Mouse (Mus musculus): ENCODE data around the gene Gm28038. TPM values are rescaled to one million over a fixed set of nuclear protein-coding genes. Genes with fewer than 3 reads are reported as not detected.

The Gm28038 gene
- polyA plus RNA-seq, 1 experiment from 2014 or later: not detected

- no peaks in the 10 kb centered on the region for H3K4me1 ChIP-seq (replicated peaks)
- no peaks in the 10 kb centered on the region for H3K27me3 ChIP-seq
- WGBS: 91% methylated on average over 2 of the region's 2 CpGs
- ATAC-seq (ENCODE audit: low read depth): no peak
- H3K9ac ChIP-seq: no peak overlapping the region
- H3K4me2 ChIP-seq: no peak overlapping the region
- H3K36me3 ChIP-seq: peaks cover 98% of the 10 kb centered on the region
- H3K27ac ChIP-seq (replicated peaks): no peak overlapping the region
- H3K4me3 ChIP-seq: no peak overlapping the region
- no peaks in the 10 kb centered on the region for H3K9me3 ChIP-seq
Observed at GRCm38 (mm10) chr2:30311481-30311880, 30.6 kb downstream of the Gm28038 start.

- H3K4me3 ChIP-seq: no peak overlapping the region
- no peak overlapping the region for H3K9ac ChIP-seq
- no peak overlapping the region for H3K4me2 ChIP-seq
- no peak overlapping the region for H3K27ac ChIP-seq (replicated peaks)
- H3K27me3 ChIP-seq: no peaks in the 10 kb centered on the region
- no peaks in the 10 kb centered on the region for H3K9me3 ChIP-seq
- no peak for ATAC-seq (ENCODE audit: low read depth)
- 94% methylated on average over 4 of the region's 4 CpGs for WGBS
- H3K36me3 ChIP-seq: peaks cover 97% of the 10 kb centered on the region
- no peaks in the 10 kb centered on the region for H3K4me1 ChIP-seq (replicated peaks)
Observed at GRCm38 (mm10) chr2:30316136-30316535, 35.3 kb downstream of the Gm28038 start.

DNA sequence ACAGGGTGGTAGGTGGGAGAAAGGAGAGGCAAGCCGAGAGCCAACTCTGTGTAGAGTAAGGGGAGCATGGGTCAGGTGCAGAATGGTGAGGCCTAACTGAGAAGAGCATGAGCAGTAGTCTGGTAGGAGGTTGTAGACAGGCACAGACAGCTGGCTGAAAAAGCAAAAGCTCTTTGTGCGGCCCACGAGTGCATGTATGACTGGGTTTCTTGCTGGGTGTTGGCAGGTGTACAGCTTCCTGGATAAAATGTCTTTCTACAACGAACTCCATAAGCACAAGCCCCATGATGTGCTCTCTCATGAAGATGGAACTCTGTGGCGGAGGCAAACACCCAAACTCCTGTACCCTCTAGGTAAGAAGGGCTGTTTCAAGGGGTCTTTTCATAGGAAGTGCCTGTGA lies 36.1 kb downstream of the Gm28038 start:
- Histone ChIP-seq H3K4me3 (no peak overlapping the region), H3K4me2 (no peak overlapping the region), H3K9me3 (no peaks in the 10 kb centered on the region), H3K4me1 (replicated peaks) (no peaks in the 10 kb centered on the region), H3K27ac (replicated peaks) (no peak overlapping the region), H3K9ac (no peak overlapping the region), H3K27me3 (no peaks in the 10 kb centered on the region), H3K36me3 (peaks cover 99% of the 10 kb centered on the region)
- WGBS: 97% methylated on average over 5 of the region's 5 CpGs
- no peak for ATAC-seq (ENCODE audit: low read depth)

- WGBS: 88% methylated on average over 4 of the region's 4 CpGs
- H3K4me2 ChIP-seq: no peak overlapping the region
- no peak for ATAC-seq (ENCODE audit: low read depth)
Observed at GRCm38 (mm10) chr2:30319260-30319659, 38.4 kb downstream of the Gm28038 start.

GRCm38 (mm10) chr2:30323111-30323510 lies 42.3 kb downstream of the Gm28038 start:
- Histone ChIP-seq H3K9ac (no peak overlapping the region), H3K4me3 (no peak overlapping the region), H3K9me3 (no peaks in the 10 kb centered on the region), H3K27me3 (no peaks in the 10 kb centered on the region), H3K4me1 (replicated peaks) (no peaks in the 10 kb centered on the region), H3K4me2 (no peak overlapping the region), H3K36me3 (peaks cover 99% of the 10 kb centered on the region), H3K27ac (replicated peaks) (no peak overlapping the region)
- 88% methylated on average over 7 of the region's 7 CpGs for WGBS
- ATAC-seq (ENCODE audit: low read depth): no peak

More at GRCm38 (mm10) chr2:30319260-30319659, 38.4 kb downstream of the Gm28038 start:
- Histone ChIP-seq H3K4me1 (replicated peaks) (no peaks in the 10 kb centered on the region), H3K36me3 (peaks cover 99% of the 10 kb centered on the region), H3K27me3 (no peaks in the 10 kb centered on the region), H3K9ac (no peak overlapping the region), H3K27ac (replicated peaks) (no peak overlapping the region), H3K4me3 (no peak overlapping the region), H3K9me3 (no peaks in the 10 kb centered on the region)

GRCm38 (mm10) chr2:30325296-30325695 lies 44.5 kb downstream of the Gm28038 start:
- no peak overlapping the region for H3K4me3 ChIP-seq
- WGBS: 95% methylated on average over 5 of the region's 5 CpGs
- ATAC-seq (ENCODE audit: low read depth): no peak
- no peaks in the 10 kb centered on the region for H3K9me3 ChIP-seq
- no peaks in the 10 kb centered on the region for H3K4me1 ChIP-seq (replicated peaks)
- H3K27ac ChIP-seq (replicated peaks): no peak overlapping the region
- H3K9ac ChIP-seq: no peak overlapping the region
- H3K4me2 ChIP-seq: no peak overlapping the region
- H3K36me3 ChIP-seq: peaks cover 99% of the 10 kb centered on the region
- H3K27me3 ChIP-seq: no peaks in the 10 kb centered on the region

DNA sequence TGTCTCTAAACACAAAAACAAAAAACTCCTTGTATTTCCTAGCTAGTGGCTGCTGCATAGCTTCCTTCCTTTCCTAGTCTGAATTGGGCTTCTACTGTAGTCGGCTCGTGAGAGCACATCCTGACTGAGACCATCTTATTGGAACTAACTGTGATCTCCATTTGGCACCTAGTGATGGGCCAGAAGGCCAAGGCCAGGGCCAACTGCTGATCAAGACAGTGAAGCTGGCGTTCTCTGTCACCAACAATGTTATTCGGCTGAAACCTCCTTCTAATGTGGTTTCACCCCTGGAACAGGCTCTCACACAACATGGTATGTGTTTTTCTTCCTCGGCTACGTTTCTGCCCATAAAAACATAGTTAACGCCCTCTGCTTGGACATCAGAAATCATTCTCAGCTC lies 46.4 kb downstream of the Gm28038 start:
- 96% methylated on average over 7 of the region's 7 CpGs for WGBS
- no peak for ATAC-seq (ENCODE audit: low read depth)
- H3K27ac ChIP-seq (replicated peaks): no peak overlapping the region
- H3K4me1 ChIP-seq (replicated peaks): no peaks in the 10 kb centered on the region
- H3K9ac ChIP-seq: no peak overlapping the region
- H3K9me3 ChIP-seq: no peaks in the 10 kb centered on the region
- peaks cover 99% of the 10 kb centered on the region for H3K36me3 ChIP-seq
- H3K4me2 ChIP-seq: no peak overlapping the region
- H3K4me3 ChIP-seq: no peak overlapping the region
- no peaks in the 10 kb centered on the region for H3K27me3 ChIP-seq

DNA sequence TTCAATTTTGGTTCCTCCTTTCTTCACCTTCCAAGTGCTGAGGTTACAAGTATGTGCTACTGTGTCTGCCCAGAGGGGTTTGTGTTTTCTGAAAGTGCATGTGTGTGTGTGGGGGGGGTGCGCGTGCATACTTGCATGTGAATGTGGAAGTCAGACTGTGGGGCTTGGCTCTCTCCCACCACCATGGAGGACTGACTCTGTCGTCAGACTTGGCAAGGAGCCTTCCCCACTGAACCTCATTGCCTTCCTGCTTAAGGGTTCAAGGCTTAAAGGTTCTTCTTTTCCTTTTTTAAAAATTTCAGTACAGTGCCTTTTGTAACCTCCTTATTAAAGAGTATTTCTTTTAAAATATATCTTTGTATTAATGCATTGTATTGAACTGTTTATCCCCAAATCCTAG lies 47.9 kb downstream of the Gm28038 start:
- Histone ChIP-seq H3K9me3 (no peaks in the 10 kb centered on the region), H3K27me3 (no peaks in the 10 kb centered on the region), H3K36me3 (peaks cover 99% of the 10 kb centered on the region), H3K9ac (no peak overlapping the region), H3K4me1 (replicated peaks) (no peaks in the 10 kb centered on the region), H3K27ac (replicated peaks) (no peak overlapping the region), H3K4me2 (no peak overlapping the region), H3K4me3 (no peak overlapping the region)
- 85% methylated on average over 3 of the region's 3 CpGs for WGBS
- ATAC-seq (ENCODE audit: low read depth): no peak

DNA sequence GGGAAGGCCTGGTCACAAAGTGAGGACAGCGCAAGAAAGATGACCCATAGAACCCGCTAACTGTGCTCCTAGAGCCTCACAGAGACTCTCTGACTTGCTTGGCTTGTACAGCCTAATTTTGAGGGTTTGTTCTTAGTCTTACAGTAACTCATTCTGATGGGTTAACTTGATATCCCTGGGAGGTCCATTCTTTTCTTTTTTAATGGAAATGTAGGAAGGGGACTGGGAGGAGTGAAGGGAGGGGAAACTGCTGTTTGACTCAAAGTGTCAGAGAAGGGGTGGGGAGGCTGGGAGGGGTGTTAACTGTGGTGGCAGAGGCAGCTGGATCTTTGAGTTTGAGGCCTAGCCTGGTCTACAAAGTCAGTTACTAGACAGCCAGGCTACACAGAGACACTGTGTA lies 54.5 kb downstream of the Gm28038 start:
- Histone ChIP-seq H3K36me3 (peaks cover 97% of the 10 kb centered on the region), H3K27me3 (no peaks in the 10 kb centered on the region), H3K9ac (no peak overlapping the region), H3K27ac (replicated peaks) (no peak overlapping the region), H3K9me3 (no peaks in the 10 kb centered on the region), H3K4me3 (no peak overlapping the region), H3K4me2 (no peak overlapping the region), H3K4me1 (replicated peaks) (no peaks in the 10 kb centered on the region)
- 88% methylated on average over 2 of the region's 2 CpGs for WGBS
- no peak for ATAC-seq (ENCODE audit: low read depth)

GRCm38 (mm10) chr2:30336174-30336915 lies 55.5 kb downstream of the Gm28038 start:
- Histone ChIP-seq H3K4me3 (no peak overlapping the region), H3K36me3 (peaks cover 97% of the 10 kb centered on the region)

DNA sequence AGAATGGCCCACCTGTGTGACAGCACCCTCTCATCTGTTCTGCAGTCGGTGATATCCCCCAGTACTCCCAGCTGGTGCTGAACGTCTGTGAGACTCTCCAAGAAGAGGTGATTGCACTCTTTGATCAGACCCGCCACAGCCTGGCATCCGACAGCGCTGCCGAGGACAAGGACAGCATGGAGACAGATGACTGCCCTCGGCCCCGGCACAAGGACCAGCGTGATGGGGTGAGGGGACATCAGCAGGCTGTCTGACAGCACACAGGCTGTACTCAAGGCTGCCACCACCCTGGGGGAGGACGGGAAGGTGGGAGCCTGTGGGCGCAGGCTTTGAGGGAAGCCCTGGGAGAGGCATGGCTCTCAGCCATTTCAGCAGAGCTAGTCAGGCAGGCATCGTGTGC lies 56.3 kb downstream of the Gm28038 start:
- H3K9me3 ChIP-seq: no peaks in the 10 kb centered on the region
- H3K4me3 ChIP-seq: no peak overlapping the region
- H3K4me2 ChIP-seq: no peak overlapping the region
- no peak overlapping the region for H3K9ac ChIP-seq
- peaks cover 97% of the 10 kb centered on the region for H3K36me3 ChIP-seq
- no peak for ATAC-seq (ENCODE audit: low read depth)
- H3K27me3 ChIP-seq: no peaks in the 10 kb centered on the region
- H3K4me1 ChIP-seq (replicated peaks): no peaks in the 10 kb centered on the region
- 89% methylated on average over 12 of the region's 12 CpGs for WGBS
- H3K27ac ChIP-seq (replicated peaks): no peak overlapping the region

More at GRCm38 (mm10) chr2:30336174-30336915, 55.5 kb downstream of the Gm28038 start:
- Histone ChIP-seq H3K4me1 (replicated peaks) (no peaks in the 10 kb centered on the region), H3K27me3 (no peaks in the 10 kb centered on the region), H3K9me3 (no peaks in the 10 kb centered on the region), H3K4me2 (no peak overlapping the region), H3K27ac (replicated peaks) (no peak overlapping the region), H3K9ac (no peak overlapping the region)
- WGBS: 82% methylated on average over 16 of the region's 16 CpGs
- ATAC-seq (ENCODE audit: low read depth): no peak

DNA sequence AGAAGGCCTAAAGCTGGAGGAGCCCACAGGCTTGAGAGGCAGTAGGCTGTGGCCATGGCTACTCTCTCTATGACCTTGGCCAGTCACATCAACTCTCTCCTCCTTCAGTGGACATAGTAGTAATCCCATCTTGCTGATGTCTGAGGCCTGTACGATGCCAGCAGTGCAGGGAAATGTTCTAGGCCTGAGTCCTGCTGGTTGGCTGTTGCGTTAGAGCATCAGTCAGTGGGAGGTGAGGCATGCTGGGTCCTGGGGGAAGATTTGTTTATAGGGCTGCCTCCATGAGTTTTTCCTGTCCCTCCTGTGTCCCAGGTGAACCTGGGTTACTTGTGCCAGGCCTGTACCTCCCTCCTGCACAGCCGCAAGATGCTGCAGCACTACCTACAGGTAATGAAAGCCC lies 61.2 kb downstream of the Gm28038 start:
- Histone ChIP-seq H3K9ac (no peak overlapping the region), H3K27ac (replicated peaks) (no peak overlapping the region), H3K27me3 (no peaks in the 10 kb centered on the region), H3K4me2 (no peak overlapping the region), H3K9me3 (no peaks in the 10 kb centered on the region), H3K4me3 (no peak overlapping the region), H3K36me3 (peaks cover 97% of the 10 kb centered on the region), H3K4me1 (replicated peaks) (no peaks in the 10 kb centered on the region)
- WGBS: 95% methylated on average over 3 of the region's 3 CpGs
- ATAC-seq (ENCODE audit: low read depth): no peak

GRCm38 (mm10) chr2:30342544-30342943 lies 61.7 kb downstream of the Gm28038 start:
- WGBS: 97% methylated on average over 7 of the region's 7 CpGs
- no peaks in the 10 kb centered on the region for H3K4me1 ChIP-seq (replicated peaks)
- H3K4me2 ChIP-seq: no peak overlapping the region
- no peak overlapping the region for H3K4me3 ChIP-seq
- no peak overlapping the region for H3K9ac ChIP-seq
- no peaks in the 10 kb centered on the region for H3K27me3 ChIP-seq
- peaks cover 97% of the 10 kb centered on the region for H3K36me3 ChIP-seq
- H3K27ac ChIP-seq (replicated peaks): no peak overlapping the region
- no peak for ATAC-seq (ENCODE audit: low read depth)
- H3K9me3 ChIP-seq: no peaks in the 10 kb centered on the region
